Mouse (Mus musculus) myocyte (in vitro differentiated cells): ENCODE data around the gene Ctag2. TPM values are rescaled to one million over a fixed set of nuclear protein-coding genes. Genes with fewer than 3 reads are reported as not detected.

Source experiments
- H3K27me3 ChIP-seq: one replicate; pipeline ENCODE4 v1.6.1; 2011; ENCODE audit not compliant: control insufficient read depth, insufficient read depth, insufficient read length
- H3K36me3 ChIP-seq: one replicate; pipeline ENCODE4 v1.6.1; 2011; ENCODE audit not compliant: control insufficient read depth, insufficient read depth
- H3K4me2 ChIP-seq: one replicate; pipeline ENCODE4 v1.6.1; 2011; ENCODE audit warnings: low read depth, control low read depth
- H3K4me3 ChIP-seq: one replicate; pipeline ENCODE4 v1.5.1; 2011; ENCODE audit warnings: mild to moderate bottlenecking, control low read depth, moderate library complexity
- H3K79me2 ChIP-seq: one replicate; pipeline ENCODE4 v1.6.1; 2011; ENCODE audit not compliant: control insufficient read depth, insufficient read depth
- H3ac ChIP-seq: one replicate; pipeline ENCODE4 v1.6.1; 2011; ENCODE audit not compliant: control insufficient read depth, insufficient read length
- POLR2A ChIP-seq: IDR thresholded peaks from one replicate; pipeline ENCODE4 v1.6.1; 2011; ENCODE audit warnings: low read depth, mild to moderate bottlenecking, control low read depth, moderate library complexity; ENCODE audit not compliant: insufficient read length
- POLR2AphosphoS2 ChIP-seq: IDR thresholded peaks from one replicate; pipeline ENCODE4 v1.6.1; 2011; ENCODE audit warnings: low read depth, control low read depth; ENCODE audit not compliant: insufficient read length
- SRF ChIP-seq: IDR thresholded peaks from one replicate; pipeline ENCODE4 v1.6.1; 2011; ENCODE audit warnings: low read depth; ENCODE audit not compliant: control insufficient read depth, insufficient read length
- TCF12 ChIP-seq: IDR thresholded peaks from one replicate; pipeline ENCODE4 v1.6.1; 2011; ENCODE audit warnings: mild to moderate bottlenecking, control low read depth; ENCODE audit not compliant: poor library complexity, insufficient read depth, severe bottlenecking
- polyA plus RNA-seq: library from polyadenylated mRNA; unstranded; fragments of >200 nt; fragmentation: generic; extraction: Trizol; gene quantifications from one replicate; pipeline ENCODE4 v1.2.1, GENCODE M21; 2012; ENCODE audit warnings: missing spikeins

The Ctag2 gene
- polyA plus RNA-seq: not detected

GRCm38 (mm10) chrX:65047344-65047743 is at the start of gene Ctag2:
TSS of gene Ctag2 (plus strand) at chrX:65047644.
- Histone ChIP-seq H3K4me3 (no peak within 1 kb of the TSS), H3K79me2 (no peaks in the 10 kb centered on the region), H3K36me3 (no peaks in the 10 kb centered on the region), H3ac (no peak within 1 kb of the TSS), H3K27me3 (no peaks in the 10 kb centered on the region), H3K4me2 (no peak within 1 kb of the TSS)
- no peak for TF ChIP-seq SRF
- TF ChIP-seq POLR2A: no peak
- TF ChIP-seq POLR2AphosphoS2: no peak
- TF ChIP-seq TCF12: no peak
